Mouse (Mus musculus) lung, adult 2 months (tissue): ENCODE data around the gene Ppp3ca.

Source experiments
- CTCF ChIP-seq: fragments of 200-500 bp; IDR thresholded peaks from 2 replicates; pipeline ENCODE4 v1.5.1; 2011; ENCODE audit warnings: mild to moderate bottlenecking, low read length, control low read depth; ENCODE audit not compliant: insufficient read depth
- POLR2A ChIP-seq: fragments of 200-500 bp; IDR thresholded peaks from 2 replicates; pipeline ENCODE4 v1.6.1; 2011; ENCODE audit warnings: low read depth, mild to moderate bottlenecking, control low read depth, low read length, borderline replicate concordance; ENCODE audit errors: extremely low read depth

- no peak for TF ChIP-seq CTCF
- TF ChIP-seq POLR2A: peak; percentile 96
Measured at GRCm38 (mm10) chr3:136669231-136670109, 454 bp upstream of the Ppp3ca start.
